In the genomic region with DNA sequence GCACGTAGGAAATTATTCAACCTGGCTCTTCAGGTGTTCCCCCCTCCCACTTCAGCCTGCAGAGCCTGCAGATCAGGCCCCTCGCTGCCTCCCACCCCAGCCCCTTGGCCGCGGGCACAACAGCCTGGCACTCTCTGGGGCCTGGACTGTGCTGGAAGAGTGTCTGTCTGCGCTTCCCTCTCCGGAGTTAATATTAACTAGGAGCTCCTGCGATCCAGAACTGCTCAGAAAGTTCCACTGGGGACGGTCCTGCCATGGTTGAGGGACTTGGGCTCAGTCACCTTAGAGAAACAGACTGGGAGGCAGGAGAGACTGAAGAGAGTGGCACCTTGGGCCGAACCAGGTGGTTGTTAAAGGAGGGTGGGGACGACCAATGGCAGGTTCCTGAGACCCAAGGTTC, we compare ENCODE assay signal across 10 mouse cellular contexts. TPM values are rescaled to one million over a fixed set of nuclear protein-coding genes. Genes with fewer than 3 reads are reported as not detected.
DNase-seq lines count a peak whose midpoint lies in the region; ATAC-seq and TF ChIP-seq lines count a peak whose summit lies in the region.
"Had no signal": no experiment of that assay in that cellular context is flagged by ENCODE, and none has a peak within 500 bp of the region (broad histone marks: within the 10 kb centered on the region; RNA-seq: fewer than 3 reads in every experiment).

No protein-coding gene starts in this region.

- H3K4me1 ChIP-seq in E14TG2a.4 (replicated peaks; ENCODE audit: low read depth, low read length), result peaks cover 65% of the 10 kb centered on the region
- H3K4me1 ChIP-seq in embryonic facial prominence, embryonic 13.5 days, result peaks cover 52% of the 10 kb centered on the region
- 0 out of 2 replicates have a peak, but pooled peaks cover 4% of the 10 kb centered on the region for H3K4me1 ChIP-seq in kidney, adult 2 months (ENCODE audit: control insufficient read depth, insufficient read depth, low read length)
- H3K4me1 ChIP-seq in liver, postnatal 0 days (ENCODE audit: insufficient read depth), result no peaks in the 10 kb centered on the region

- 3% methylated on average over 10 of the region's 10 CpGs for WGBS in embryonic facial prominence, embryonic 13.5 days
- WGBS in kidney, adult 2 months, result under 1% methylated on average over 10 of the region's 10 CpGs
- WGBS in liver, postnatal 0 days (ENCODE audit: insufficient replicate concordance), result 3% methylated on average over 10 of the region's 10 CpGs

- no peak for TF ChIP-seq CTCF in E14TG2a.4 (conservative IDR thresholded peaks at IDR 0.05; ENCODE audit: low read length)
- TF ChIP-seq CTCF in kidney, adult 2 months (conservative IDR thresholded peaks at IDR 0.05; ENCODE audit: insufficient read depth, insufficient read length, low read depth, low read length), result no peak
- TF ChIP-seq CTCF in liver, postnatal 0 days (IDR thresholded peaks at IDR 0.05; ENCODE audit: low read depth), result no peak
- no peak for TF ChIP-seq CTCF in left cerebral cortex, adult 2 months (IDR thresholded peaks at IDR 0.05)

- no peaks in the 10 kb centered on the region for H3K36me3 ChIP-seq in E14TG2a.4 (ENCODE audit: insufficient read depth, low read length)
- H3K36me3 ChIP-seq in embryonic facial prominence, embryonic 13.5 days, result no peaks in the 10 kb centered on the region
- H3K36me3 ChIP-seq in kidney, adult 2 months (ENCODE audit: control insufficient read depth, insufficient read depth, low read length), result no peaks in the 10 kb centered on the region
- H3K36me3 ChIP-seq in liver, postnatal 0 days (replicated peaks; ENCODE audit: insufficient read depth, low read length), result no peaks in the 10 kb centered on the region

- H3K9me3 ChIP-seq in E14TG2a.4 (ENCODE audit: low read length), result no peaks in the 10 kb centered on the region
- no peaks in the 10 kb centered on the region for H3K9me3 ChIP-seq in embryonic facial prominence, embryonic 13.5 days
- no peaks in the 10 kb centered on the region for H3K9me3 ChIP-seq in liver, postnatal 0 days (ENCODE audit: low read length)

- peaks cover 100% of the 10 kb centered on the region for H3K27me3 ChIP-seq in E14TG2a.4 (ENCODE audit: insufficient read depth, low read length)
- peaks cover 100% of the 10 kb centered on the region for H3K27me3 ChIP-seq in embryonic facial prominence, embryonic 13.5 days
- H3K27me3 ChIP-seq in kidney, adult 2 months (replicated peaks; ENCODE audit: control insufficient read depth, insufficient read depth, low read length), result no peaks in the 10 kb centered on the region; the same call in 1 of the 2 replicates
- H3K27me3 ChIP-seq in liver, postnatal 0 days (ENCODE audit: insufficient read depth, low read length), result peaks cover 99% of the 10 kb centered on the region

- DNase-seq in kidney, adult 2 months, result peak; percentile 90
- DNase-seq in liver, postnatal 0 days, result peak; percentile 15
- no peak for DNase-seq in thymus, postnatal 25 days
- no peak for DNase-seq in left cerebral cortex, adult 2 months (ENCODE audit: extremely low spot score in 1 of 2, low spot score in 2 of 2)
- no peak for DNase-seq in thymus, postnatal 36 days
- DNase-seq in right cerebral cortex, postnatal 14 days, result no peak

- no peak for ATAC-seq in embryonic facial prominence, embryonic 13.5 days (ENCODE audit: insufficient number of reproducible peaks, insufficient read depth, low FRiP score, low TSS enrichment, low read depth)
- ATAC-seq in liver, postnatal 0 days, result no peak

- peak overlapping the region; percentile 95 for H3K4me2 ChIP-seq in embryonic facial prominence, embryonic 13.5 days
- peak overlapping the region; percentile 76 for H3K4me2 ChIP-seq in liver, postnatal 0 days (ENCODE audit: low read depth, low read length)

- TF ChIP-seq EP300 in liver, postnatal 0 days (IDR thresholded peaks at IDR 0.05; ENCODE audit: low read depth), result no peak

- H3K4me3 ChIP-seq in E14TG2a.4 (replicated peaks; ENCODE audit: low read length), result peak overlapping the region; percentile 80
- H3K4me3 ChIP-seq in embryonic facial prominence, embryonic 13.5 days, result peak overlapping the region; percentile 56; the same call in 1 of the 2 replicates
- no peak overlapping the region for H3K4me3 ChIP-seq in kidney, adult 2 months (ENCODE audit: insufficient read depth, low read depth, low read length)
- peak overlapping the region; percentile 34 for H3K4me3 ChIP-seq in liver, postnatal 0 days (ENCODE audit: low read depth, low read length)
- H3K4me3 ChIP-seq in left cerebral cortex, adult 2 months, result no peak overlapping the region

- H3K9ac ChIP-seq in embryonic facial prominence, embryonic 13.5 days, result no peak overlapping the region
- H3K9ac ChIP-seq in liver, postnatal 0 days (replicated peaks), result no peak overlapping the region

- no peak for TF ChIP-seq POLR2A in kidney, adult 2 months (IDR thresholded peaks at IDR 0.05; ENCODE audit: low read depth, low read length)

- intact Hi-C loops in left cerebral cortex, adult 2 months (cut with DNase I), result loop anchor here (2.0 kb wide), 1 partner anchor 733 kb away; no protein-coding TSS in a partner anchor

- no peak overlapping the region for H3K27ac ChIP-seq in embryonic facial prominence, embryonic 13.5 days
- H3K27ac ChIP-seq in kidney, adult 2 months (ENCODE audit: insufficient read depth, low read depth, low read length), result peak overlapping the region; percentile 75; the same call in 1 of the 2 replicates
- no peak overlapping the region for H3K27ac ChIP-seq in liver, postnatal 0 days (ENCODE audit: low read depth)
- H3K27ac ChIP-seq in left cerebral cortex, adult 2 months, result no peak overlapping the region
- H3K27ac ChIP-seq: layer of hippocampus, adult 2 months had no signal

RNA-seq across cellular contexts. Expression of a gene that starts 3.4 kb away (rescaled TPM):
- polyA plus RNA-seq in embryonic facial prominence, embryonic 13.5 days (2015; fragmentation: Nextera tagmentation; extraction: Ambion mirVana), result 1.0 TPM in 2 replicates
- polyA plus RNA-seq in kidney, adult 2 months (2012; rRNA removed), result 0.69 and 1.1 TPM in 2 replicates
- not detected in 2 replicates for polyA plus RNA-seq in liver, postnatal 0 days (2015; fragmentation: Nextera tagmentation; extraction: Ambion mirVana)
- 1 to 10 TPM; 3.2 TPM for total RNA-seq in left cerebral cortex, adult 2 months (2021)
- total RNA-seq: common myeloid progenitor, adult 5-6 weeks had no signal

Comparison
In these comparisons a context has a peak if more than half of its experiments do, and no peak if none do; other contexts are left out.
1. H3K4me3 ChIP-seq: peak in E14TG2a.4 (single experiment), embryonic facial prominence, embryonic 13.5 days (single experiment) and liver, postnatal 0 days (single experiment); none in kidney, adult 2 months (single experiment) and left cerebral cortex, adult 2 months (single experiment).
2. DNase-seq: peak in kidney, adult 2 months (single experiment) and liver, postnatal 0 days (single experiment); none in thymus, postnatal 25 days (single experiment), left cerebral cortex, adult 2 months (0 of 2), thymus, postnatal 36 days (0 of 2) and right cerebral cortex, postnatal 14 days (single experiment).